Mouse (Mus musculus) forebrain, embryonic 14.5 days (tissue): ENCODE measurements at regions not wholly inside any gene's neighbourhood (a gene's known extent, or its start where the extent isn't known, plus 50 kb on each side); places are given as distances from the start of the nearest gene placed in this dataset.

Experiments
- ATAC-seq: fragments of 200-750 bp; cut with Nextera tagmentation; 2 replicates; pipeline ENCODE4 v1.8.0; 2017; ENCODE audit warnings: mild to moderate bottlenecking, moderate library complexity
- DNase-seq: peaks from one replicate; pipeline ENCODE4 v3.0.0-alpha.2; 2015; ENCODE audit warnings: low spot score
- H3K27ac ChIP-seq: fragments of 300-500 bp; sonication (generic); 2 replicates; pipeline ENCODE4 v1.5.1; 2014; ENCODE audit warnings: low read depth, mild to moderate bottlenecking, control low read depth, low read length, moderate library complexity
- H3K27me3 ChIP-seq: fragments of 300-500 bp; sonication (generic); replicated peaks from 2 replicates; pipeline ENCODE4 v1.6.1; 2014; ENCODE audit warnings: low read length, control low read depth, mixed read lengths; ENCODE audit not compliant: control insufficient read depth, insufficient read depth
- H3K36me3 ChIP-seq: fragments of 300-500 bp; sonication (generic); 2 replicates; pipeline ENCODE4 v1.6.1; 2014; ENCODE audit warnings: low read length, control low read depth; ENCODE audit not compliant: control insufficient read depth, insufficient read depth
- H3K4me1 ChIP-seq: fragments of 300-500 bp; sonication (generic); 2 replicates; pipeline ENCODE4 v1.6.1; 2014; ENCODE audit warnings: antibody characterized with exemption, low read length, control low read depth; ENCODE audit not compliant: control insufficient read depth, insufficient read depth
- H3K4me2 ChIP-seq: fragments of 300-500 bp; sonication (generic); 2 replicates; pipeline ENCODE4 v1.6.1; 2014; ENCODE audit warnings: mild to moderate bottlenecking, control low read depth, low read length
- H3K4me3 ChIP-seq: fragments of 300-500 bp; sonication (generic); 2 replicates; pipeline ENCODE4 v1.5.1; 2014; ENCODE audit warnings: low read depth, low read length, control low read depth
- H3K9ac ChIP-seq: fragments of 300-500 bp; sonication (generic); 2 replicates; pipeline ENCODE4 v1.6.1; 2014; ENCODE audit warnings: mild to moderate bottlenecking, low read length, control low read depth, moderate library complexity
- H3K9me3 ChIP-seq: fragments of 300-500 bp; sonication (generic); replicated peaks from 2 replicates; pipeline ENCODE4 v1.6.1; 2016; ENCODE audit warnings: low read length, control low read depth, mixed read lengths; ENCODE audit not compliant: control insufficient read depth
- WGBS: fragments of 180-500 bp; shearing (Covaris S2); extraction: QIAGEN DNeasy Blood & Tissue Kit; methylation state at CpG from one replicate; pipeline ENCODE4 v1.1.7; 2014; 5-methylcytosine and 5-hydroxymethylcytosine counted together

DNA sequence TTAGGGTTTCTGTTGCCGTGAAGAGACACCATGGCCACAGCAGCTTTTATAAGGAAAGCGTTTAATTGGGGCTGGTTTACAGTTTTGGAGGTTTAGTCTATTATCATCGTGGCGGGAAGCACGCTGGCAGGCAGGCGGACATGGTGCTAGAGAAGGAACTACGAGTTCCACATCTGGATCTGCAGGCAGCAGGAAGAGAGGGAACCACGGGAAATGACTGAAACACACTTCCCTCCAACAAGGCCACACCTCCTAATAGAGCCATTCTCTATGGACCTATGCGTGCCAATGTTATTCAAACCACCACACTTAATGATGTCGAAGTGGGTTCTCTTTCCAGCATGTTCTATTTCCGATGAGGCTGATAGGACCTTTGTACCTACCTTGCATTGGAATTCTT is 81.3 kb upstream of the Zfp703 start:
- H3K9ac ChIP-seq: no peak overlapping the region
- H3K27me3 ChIP-seq: no peaks in the 10 kb centered on the region
- H3K4me3 ChIP-seq: no peak overlapping the region
- WGBS: 87% methylated on average over 11 of the region's 11 CpGs
- H3K27ac ChIP-seq: no peak overlapping the region
- no peaks in the 10 kb centered on the region for H3K36me3 ChIP-seq
- H3K9me3 ChIP-seq: no peaks in the 10 kb centered on the region
- DNase-seq: no peak
- no peak overlapping the region for H3K4me2 ChIP-seq
- no peaks in the 10 kb centered on the region for H3K4me1 ChIP-seq
- ATAC-seq: no peak

DNA sequence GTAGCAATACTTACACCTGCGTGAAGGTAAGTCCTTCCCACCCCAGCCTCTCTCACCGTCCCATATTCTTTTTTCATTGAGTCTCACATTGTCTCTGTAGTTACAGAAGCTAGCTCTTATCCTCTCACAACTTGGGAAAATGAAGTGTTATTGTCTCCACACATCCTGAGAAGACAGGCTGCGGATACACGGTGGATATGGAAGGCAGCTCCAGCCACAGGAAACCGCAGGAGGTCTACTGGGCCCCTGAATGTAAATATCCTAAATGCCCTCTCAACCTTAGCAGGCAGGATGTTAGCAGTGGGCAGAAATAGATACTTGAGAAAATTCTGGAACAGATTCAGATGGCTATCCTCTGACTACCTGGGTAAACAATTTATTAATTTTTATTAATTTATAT is 73.8 kb upstream of the Zfp703 start:
- H3K36me3 ChIP-seq: no peaks in the 10 kb centered on the region
- ATAC-seq: no peak
- H3K27me3 ChIP-seq: no peaks in the 10 kb centered on the region
- no peak overlapping the region for H3K4me3 ChIP-seq
- WGBS: 78% methylated on average over 5 of the region's 5 CpGs
- no peak overlapping the region for H3K9ac ChIP-seq
- no peak overlapping the region for H3K4me2 ChIP-seq
- H3K27ac ChIP-seq: no peak overlapping the region
- no peak for DNase-seq
- no peaks in the 10 kb centered on the region for H3K9me3 ChIP-seq
- H3K4me1 ChIP-seq: no peaks in the 10 kb centered on the region

DNA sequence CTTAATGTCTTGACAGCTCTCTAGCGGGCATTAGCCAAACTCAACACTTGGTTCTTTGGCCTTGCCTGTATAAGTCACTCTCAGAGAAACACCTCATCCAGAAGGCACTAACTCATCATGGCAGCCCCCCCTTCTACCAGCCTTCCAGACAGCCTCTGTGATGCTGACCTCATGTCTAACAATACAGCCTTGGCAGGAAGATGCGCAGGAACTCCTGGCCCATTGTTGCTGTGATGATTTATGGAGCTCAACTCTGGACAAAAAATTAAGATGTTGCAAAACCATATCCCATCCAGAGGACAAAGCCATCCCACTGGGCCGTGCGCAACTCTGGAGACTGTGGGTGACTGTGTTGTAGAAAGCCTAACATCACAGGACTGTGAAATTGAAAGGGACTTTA is 70.9 kb upstream of the Zfp703 start:
- Histone ChIP-seq H3K9ac (no peak overlapping the region), H3K36me3 (no peaks in the 10 kb centered on the region), H3K4me3 (no peak overlapping the region), H3K4me2 (no peak overlapping the region), H3K27ac (no peak overlapping the region), H3K9me3 (no peaks in the 10 kb centered on the region), H3K27me3 (no peaks in the 10 kb centered on the region), H3K4me1 (no peaks in the 10 kb centered on the region)
- DNase-seq (no peak), ATAC-seq (no peak)
- 94% methylated on average over 4 of the region's 4 CpGs for WGBS

DNA sequence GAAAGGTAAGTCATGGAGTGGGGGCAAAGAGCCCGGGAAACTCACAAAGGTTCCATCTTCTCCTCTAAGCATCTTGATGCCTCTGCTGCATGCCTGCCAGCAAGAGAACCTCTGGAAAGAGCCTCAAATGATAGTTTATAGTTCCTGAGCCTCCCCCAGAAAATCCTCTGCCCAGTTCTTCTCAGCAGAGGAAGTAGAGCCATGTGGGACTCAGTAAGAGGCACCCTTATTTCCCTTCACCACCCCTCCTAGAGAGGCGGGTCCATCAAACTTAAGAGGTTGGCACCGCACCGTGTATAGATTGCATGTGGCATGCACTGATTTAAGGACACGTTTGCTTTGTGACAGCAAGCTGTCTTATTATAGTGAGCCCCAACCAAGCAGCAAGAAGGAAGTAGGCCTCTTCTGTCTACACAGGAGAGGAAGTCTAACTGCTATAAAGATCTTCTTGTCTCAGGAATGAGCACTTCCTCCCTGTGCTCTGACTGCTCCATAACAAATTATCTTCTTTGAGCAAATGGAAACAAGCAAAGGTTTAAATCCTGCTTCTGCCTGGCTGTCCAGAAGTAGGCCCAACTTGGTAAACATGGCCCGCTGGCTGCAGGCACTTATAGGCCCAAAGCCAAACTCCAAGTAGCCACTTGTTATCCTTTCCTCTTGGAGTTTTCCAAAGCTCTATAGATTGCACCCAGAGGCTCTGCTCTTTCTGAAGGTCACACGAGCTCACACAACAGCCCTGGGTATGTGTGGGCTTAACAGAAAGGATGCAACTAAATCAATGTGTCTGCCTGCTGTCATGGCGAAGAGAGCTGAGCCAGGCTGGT is 69.6 kb upstream of the Zfp703 start:
- ATAC-seq: no peak
- Histone ChIP-seq H3K9me3 (no peaks in the 10 kb centered on the region), H3K27me3 (no peaks in the 10 kb centered on the region), H3K27ac (no peak overlapping the region), H3K4me3 (no peak overlapping the region), H3K36me3 (no peaks in the 10 kb centered on the region), H3K9ac (no peak overlapping the region), H3K4me2 (no peak overlapping the region), H3K4me1 (no peaks in the 10 kb centered on the region)
- WGBS: 86% methylated on average over 8 of the region's 8 CpGs
- DNase-seq: no peak

DNA sequence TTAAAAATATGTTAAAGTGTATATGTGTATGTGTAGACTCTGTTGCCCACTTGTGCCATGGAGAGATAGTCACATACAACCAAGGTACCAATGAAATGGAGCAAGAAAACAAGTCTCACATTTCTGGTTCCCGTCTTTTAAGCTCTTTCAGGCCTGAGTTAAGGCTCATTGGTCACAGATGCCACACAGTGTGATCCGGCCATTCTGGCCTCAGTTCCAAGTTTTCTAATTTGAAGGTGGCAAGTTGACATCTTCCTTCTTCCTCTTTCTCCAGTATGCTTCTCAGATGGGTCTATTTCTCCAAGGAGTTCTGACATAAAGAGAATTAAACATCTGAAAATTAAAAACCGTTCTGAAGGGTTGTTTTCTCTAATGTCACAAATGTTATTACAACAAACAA is 66.9 kb upstream of the Zfp703 start:
- Histone ChIP-seq H3K4me3 (no peak overlapping the region), H3K4me1 (no peaks in the 10 kb centered on the region), H3K36me3 (no peaks in the 10 kb centered on the region), H3K4me2 (no peak overlapping the region), H3K9me3 (no peaks in the 10 kb centered on the region), H3K27ac (no peak overlapping the region), H3K27me3 (no peaks in the 10 kb centered on the region), H3K9ac (no peak overlapping the region)
- no peak for DNase-seq
- no peak for ATAC-seq
- 85% methylated on average over 3 of the region's 3 CpGs for WGBS

DNA sequence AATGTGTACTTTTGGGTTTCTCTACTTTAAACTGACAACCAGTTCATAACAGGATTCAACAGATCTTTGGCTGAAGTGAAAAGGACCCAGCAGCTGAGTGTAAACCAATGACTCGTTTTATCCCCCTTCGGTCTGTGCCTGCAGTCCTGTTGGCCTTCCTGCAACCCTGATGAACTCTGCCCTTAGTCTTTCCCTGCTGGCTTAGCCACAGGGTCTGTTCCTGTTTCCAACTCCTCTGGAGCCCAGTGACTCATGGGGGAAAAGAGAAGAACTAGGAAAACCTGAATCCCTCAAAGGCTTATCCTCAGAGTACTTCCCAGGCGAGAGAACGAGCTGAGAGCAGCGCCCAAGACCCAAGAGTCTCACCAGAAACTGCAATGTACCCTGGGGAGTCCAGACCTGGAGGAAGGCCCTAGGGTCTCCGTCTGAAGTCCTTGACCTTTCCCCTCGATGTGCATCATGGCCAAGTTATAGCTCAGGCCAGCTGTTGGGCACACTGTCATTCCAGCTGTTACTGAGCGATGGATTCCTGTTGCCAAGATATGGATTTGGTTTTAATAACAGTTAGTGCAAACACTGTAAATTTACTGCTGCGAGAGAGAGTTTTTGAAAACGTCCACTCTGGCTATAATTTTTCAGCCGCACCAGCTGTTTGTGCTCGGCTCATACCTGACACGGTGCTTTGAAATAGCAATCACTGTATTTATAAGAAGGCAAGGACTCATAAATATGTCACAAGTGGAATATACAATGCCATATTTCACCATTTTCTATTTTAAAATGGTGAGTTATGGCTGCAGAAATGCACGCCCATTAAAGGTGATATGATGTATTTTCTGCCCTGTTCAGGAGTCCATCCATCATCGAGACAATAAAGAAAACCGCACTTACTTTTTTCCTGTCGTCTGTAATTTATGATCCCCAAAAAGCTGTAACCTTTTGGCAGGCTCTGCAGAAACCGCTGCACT is 63.3 kb upstream of the Zfp703 start:
- Histone ChIP-seq H3K9me3 (no peaks in the 10 kb centered on the region), H3K27me3 (no peaks in the 10 kb centered on the region), H3K4me2 (no peak overlapping the region), H3K36me3 (no peaks in the 10 kb centered on the region), H3K4me3 (no peak overlapping the region), H3K27ac (no peak overlapping the region), H3K4me1 (no peaks in the 10 kb centered on the region), H3K9ac (no peak overlapping the region)
- WGBS: 91% methylated on average over 18 of the region's 18 CpGs
- no peak for DNase-seq
- ATAC-seq: no peak

DNA sequence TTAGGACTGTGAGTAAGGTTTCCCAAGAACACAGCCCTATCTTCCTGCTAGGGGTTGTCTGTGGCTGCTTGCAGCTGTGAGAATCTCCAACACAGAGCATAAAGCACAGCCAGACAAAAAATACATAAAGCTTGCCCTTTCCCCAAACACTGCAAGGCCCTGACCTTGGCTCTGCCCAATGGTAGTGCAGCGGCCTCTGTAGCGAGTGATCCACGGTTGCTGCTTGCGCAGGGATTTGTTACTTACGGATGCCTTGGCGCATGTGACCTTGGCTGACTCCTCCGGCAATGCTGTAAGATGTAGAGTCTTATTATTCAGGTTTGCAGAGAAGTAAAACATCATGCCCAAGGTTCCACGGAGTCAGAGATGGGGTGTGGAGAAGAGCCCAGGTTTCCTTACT is 61.4 kb upstream of the Zfp703 start:
- Histone ChIP-seq H3K4me2 (no peak overlapping the region), H3K27me3 (no peaks in the 10 kb centered on the region), H3K9ac (no peak overlapping the region), H3K9me3 (no peaks in the 10 kb centered on the region), H3K4me3 (no peak overlapping the region), H3K27ac (no peak overlapping the region), H3K36me3 (no peaks in the 10 kb centered on the region), H3K4me1 (no peaks in the 10 kb centered on the region)
- WGBS: 90% methylated on average over 8 of the region's 8 CpGs
- ATAC-seq (no peak), DNase-seq (no peak)

DNA sequence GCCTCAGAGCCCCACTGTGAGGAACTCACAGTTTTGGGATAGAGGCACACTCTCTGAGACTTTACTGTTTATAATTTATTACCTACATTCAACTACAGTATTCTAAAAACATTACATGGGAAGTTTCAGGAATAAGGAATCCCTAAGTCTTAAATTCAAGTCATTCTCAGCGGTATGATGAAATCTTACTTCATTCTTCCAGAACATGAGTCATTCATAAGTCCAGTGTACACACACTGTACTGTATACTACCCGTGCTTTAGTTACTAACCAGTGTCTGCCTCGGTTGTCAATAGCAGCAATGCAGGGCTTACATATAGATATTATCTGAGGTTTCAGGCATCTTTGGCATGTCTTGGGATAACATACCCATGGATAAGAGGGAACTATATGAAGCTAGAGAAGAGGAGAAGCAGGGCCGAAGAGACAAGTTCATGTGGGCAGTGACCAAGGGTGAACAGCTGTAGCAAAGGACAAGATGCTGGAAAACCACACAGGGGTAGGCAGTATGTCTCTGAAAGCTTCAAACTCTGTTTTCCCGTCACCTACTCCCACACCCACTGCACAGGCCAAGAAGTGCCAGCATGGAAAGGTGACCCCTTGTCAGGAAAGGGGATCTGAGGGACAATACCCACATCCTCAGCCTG is 55.5 kb upstream of the Zfp703 start:
- H3K4me3 ChIP-seq: no peak overlapping the region
- DNase-seq (no peak), ATAC-seq (no peak)
- H3K9ac ChIP-seq: no peak overlapping the region
- H3K36me3 ChIP-seq: no peaks in the 10 kb centered on the region
- H3K4me2 ChIP-seq: no peak overlapping the region
- 92% methylated on average over 5 of the region's 5 CpGs for WGBS
- no peaks in the 10 kb centered on the region for H3K4me1 ChIP-seq
- H3K9me3 ChIP-seq: no peaks in the 10 kb centered on the region
- H3K27me3 ChIP-seq: no peaks in the 10 kb centered on the region
- no peak overlapping the region for H3K27ac ChIP-seq
